Mouse (Mus musculus) cerebellum, adult 2 months (tissue): ENCODE measurements around the gene Nucks1.

Source experiments
- CTCF ChIP-seq: fragments of 200-500 bp; IDR thresholded peaks from 2 replicates; pipeline ENCODE4 v1.5.1; 2011; ENCODE audit warnings: low read depth, mild to moderate bottlenecking, control low read depth, low read length, moderate library complexity, borderline replicate concordance; ENCODE audit not compliant: insufficient read depth
- POLR2A ChIP-seq: fragments of 200-500 bp; IDR thresholded peaks from 2 replicates; pipeline ENCODE4 v1.6.1; 2011; ENCODE audit warnings: low read length, control low read depth, borderline replicate concordance; ENCODE audit not compliant: insufficient read depth

GRCm38 (mm10) chr1:131982907-131983306, 72.6 kb downstream of the Nucks1 start:
- TF ChIP-seq CTCF (peak; percentile 98), POLR2A (no peak)
